Mouse (Mus musculus) olfactory bulb, adult 2 months (tissue): ENCODE measurements around the gene Bik.

Source experiments
- CTCF ChIP-seq: fragments of 200-500 bp; IDR thresholded peaks from 2 replicates; pipeline ENCODE4 v1.5.1; 2012; ENCODE audit warnings: low read depth, mild to moderate bottlenecking, low read length, moderate library complexity; ENCODE audit not compliant: insufficient read depth
- POLR2A ChIP-seq: fragments of 200-500 bp; IDR thresholded peaks from 2 replicates; pipeline ENCODE4 v1.6.1; 2012; ENCODE audit warnings: mild to moderate bottlenecking, low read depth, low read length, moderate library complexity; ENCODE audit not compliant: insufficient read depth

GRCm38 (mm10) chr15:83593189-83593585, 66.5 kb downstream of the Bik start:
- TF ChIP-seq POLR2A, result no peak
- TF ChIP-seq CTCF, result no peak
